In the genomic region with DNA sequence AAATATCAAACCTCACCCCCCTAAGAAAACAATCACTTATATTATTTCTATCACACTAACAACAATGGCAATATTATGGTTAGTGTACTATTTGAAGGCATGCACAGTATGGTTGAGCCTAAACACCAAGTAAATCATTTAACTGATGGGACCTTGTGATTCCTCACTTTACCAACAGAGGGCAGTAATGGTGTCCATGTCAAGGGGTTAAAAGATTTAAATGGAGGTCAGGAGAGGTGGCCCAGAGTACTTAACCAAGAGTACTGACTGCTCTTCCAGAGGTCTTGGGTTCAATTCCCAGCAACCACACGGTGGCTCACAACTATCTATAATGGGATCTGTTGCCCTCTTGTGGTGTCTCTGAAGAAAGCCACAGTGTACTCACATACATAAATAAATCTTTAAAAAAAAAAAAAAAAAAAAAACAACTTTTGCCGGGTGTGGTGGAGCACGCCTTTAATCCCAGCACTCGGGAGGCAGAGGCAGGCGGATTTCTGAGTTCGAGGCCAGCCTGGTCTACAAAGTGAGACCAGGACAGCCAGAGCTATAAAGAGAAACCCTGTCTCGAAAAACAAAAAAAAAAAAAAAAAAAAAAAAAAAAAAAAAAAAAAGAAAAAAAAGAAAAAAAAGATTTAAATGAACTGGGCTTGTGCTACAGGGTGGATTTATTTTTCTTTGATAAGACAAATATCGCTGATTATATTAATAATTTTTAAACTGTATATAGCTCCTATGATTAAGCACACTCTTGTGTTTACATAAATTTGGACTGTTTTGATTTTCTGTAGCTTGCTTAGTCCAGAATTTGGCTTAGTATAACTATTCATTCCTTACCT, we compare ENCODE assay signal across 13 mouse cellular contexts. TPM values are rescaled to one million over a fixed set of nuclear protein-coding genes. Genes with fewer than 3 reads are reported as not detected.
DNase-seq lines count a peak whose midpoint lies in the region; ATAC-seq and TF ChIP-seq lines count a peak whose summit lies in the region.
"Had no signal": no experiment of that assay in that cellular context is flagged by ENCODE, and none has a peak within 500 bp of the region (broad histone marks: within the 10 kb centered on the region; RNA-seq: fewer than 3 reads in every experiment).

No protein-coding gene starts in this region.

- H3K27ac ChIP-seq in heart, adult 2 months = peak overlapping the region; percentile 88
- H3K27ac ChIP-seq in heart, embryonic 11.5 days (ENCODE audit: low read depth, low read length) = no peak overlapping the region
- no peak overlapping the region for H3K27ac ChIP-seq in lung, embryonic 14.5 days (ENCODE audit: low read depth)
- H3K27ac ChIP-seq: limb, embryonic 15.5 days had no signal

- H3K79me2 ChIP-seq in heart, adult 2 months (replicated peaks; ENCODE audit: control insufficient read depth, insufficient read depth, low read length) = no peaks in the 10 kb centered on the region

- peaks cover 9% of the 10 kb centered on the region for H3K36me3 ChIP-seq in heart, adult 2 months (ENCODE audit: control insufficient read depth, insufficient read depth, low read length)
- no peaks in the 10 kb centered on the region for H3K36me3 ChIP-seq in heart, embryonic 11.5 days (ENCODE audit: control insufficient read depth, insufficient read depth, low read length)
- no peaks in the 10 kb centered on the region for H3K36me3 ChIP-seq in lung, embryonic 14.5 days (ENCODE audit: insufficient read depth)
- H3K36me3 ChIP-seq: heart, embryonic 12.5 days; limb, embryonic 15.5 days had no signal

- no peak overlapping the region for H3K9ac ChIP-seq in heart, adult 2 months (ENCODE audit: low read depth, low read length)
- H3K9ac ChIP-seq in heart, embryonic 11.5 days (ENCODE audit: low read depth, low read length) = no peak overlapping the region
- no peak overlapping the region for H3K9ac ChIP-seq in lung, embryonic 14.5 days
- H3K9ac ChIP-seq: heart, embryonic 12.5 days; limb, embryonic 15.5 days had no signal

- no peaks in the 10 kb centered on the region for H3K27me3 ChIP-seq in heart, adult 2 months (ENCODE audit: control insufficient read depth, insufficient read depth, low read length)
- H3K27me3 ChIP-seq in heart, embryonic 11.5 days (ENCODE audit: control insufficient read depth, insufficient read depth, low read length) = no peaks in the 10 kb centered on the region
- no peaks in the 10 kb centered on the region for H3K27me3 ChIP-seq in lung, embryonic 14.5 days (ENCODE audit: insufficient read depth, low read length)
- H3K27me3 ChIP-seq: heart, embryonic 12.5 days; limb, embryonic 15.5 days had no signal

- H3K4me3 ChIP-seq in heart, adult 2 months = no peak overlapping the region
- no peak overlapping the region for H3K4me3 ChIP-seq in heart, embryonic 11.5 days (ENCODE audit: low read depth, low read length)
- no peak overlapping the region for H3K4me3 ChIP-seq in lung, embryonic 14.5 days (ENCODE audit: low read depth, low read length)
- H3K4me3 ChIP-seq: heart, embryonic 12.5 days; limb, embryonic 15.5 days had no signal

- peak; percentile 50 for TF ChIP-seq CTCF in heart, adult 2 months (IDR thresholded peaks at IDR 0.05)
- 0 out of 2 replicates have a peak, but pooled peaks have one; percentile 16 for TF ChIP-seq CTCF in lung, embryonic 14.5 days (IDR thresholded peaks at IDR 0.05; ENCODE audit: low read depth)

- DNase-seq in heart, adult 2 months = no peak
- DNase-seq in lung, embryonic 14.5 days = no peak
- DNase-seq in lung, postnatal 4 days = no peak
- peak; percentile 83 for DNase-seq in R1 (ENCODE audit: low read depth, low spot score)
- peak; percentile 7 for DNase-seq in retina, embryonic 14.5 days (ENCODE audit: low spot score)
- DNase-seq in thymus, postnatal 14 days = no peak
- no peak for DNase-seq in adrenal gland, adult 2 months

- intact Hi-C loops in heart, adult 2 months (cut with DNase I) = loop anchor here (10.0 kb wide), 2 partner anchors 241 to 281 kb away; no protein-coding TSS in a partner anchor

- WGBS in heart, adult 2 months = 61% methylated on average over 8 of the region's 8 CpGs
- 84% methylated on average over 8 of the region's 8 CpGs for WGBS in heart, embryonic 11.5 days (ENCODE audit: insufficient replicate concordance)
- 82% methylated on average over 8 of the region's 8 CpGs for WGBS in lung, embryonic 14.5 days

- no peak overlapping the region for H3K4me2 ChIP-seq in heart, embryonic 11.5 days
- H3K4me2 ChIP-seq in lung, embryonic 14.5 days = no peak overlapping the region
- H3K4me2 ChIP-seq: limb, embryonic 15.5 days had no signal

- no peak for ATAC-seq in heart, embryonic 11.5 days (replicated peaks; ENCODE audit: insufficient number of reproducible peaks, low FRiP score, low TSS enrichment)
- ATAC-seq in lung, embryonic 14.5 days (ENCODE audit: insufficient read depth) = no peak

- peaks cover 10% of the 10 kb centered on the region for H3K4me1 ChIP-seq in heart, adult 2 months (ENCODE audit: control insufficient read depth, insufficient read depth, low read length)
- peaks cover 5% of the 10 kb centered on the region; the same call in 1 of the 2 replicates for H3K4me1 ChIP-seq in heart, embryonic 11.5 days (ENCODE audit: control insufficient read depth, insufficient read depth, low read length)
- no peaks in the 10 kb centered on the region for H3K4me1 ChIP-seq in lung, embryonic 14.5 days (ENCODE audit: insufficient read depth)
- H3K4me1 ChIP-seq: limb, embryonic 15.5 days had no signal

- TF ChIP-seq POLR2A in heart, adult 2 months (IDR thresholded peaks at IDR 0.05; ENCODE audit: insufficient read depth, low read depth, low read length) = no peak

- no peaks in the 10 kb centered on the region for H3K9me3 ChIP-seq in heart, embryonic 11.5 days (replicated peaks; ENCODE audit: control insufficient read depth, low read length)
- no peaks in the 10 kb centered on the region for H3K9me3 ChIP-seq in lung, embryonic 14.5 days (ENCODE audit: low read depth, low read length)
- H3K9me3 ChIP-seq: heart, embryonic 12.5 days; limb, embryonic 15.5 days had no signal

- TF ChIP-seq EP300 in heart, adult 2 months (IDR thresholded peaks at IDR 0.05; ENCODE audit: insufficient read depth, low read depth, low read length) = no peak

RNA-seq across cellular contexts. Expression of gene Olfr987, which starts 55.3 kb away (rescaled TPM):
- total RNA-seq in heart, adult 2 months (2021) = not detected
- polyA plus RNA-seq in heart, adult 2 months (2012; rRNA removed) = not detected in 2 replicates
- polyA plus RNA-seq in heart, embryonic 11.5 days (2014; fragmentation: Nextera tagmentation; extraction: Ambion mirVana) = not detected in 2 replicates
- not detected in 2 replicates for polyA plus RNA-seq in lung, embryonic 14.5 days (2014; fragmentation: Nextera tagmentation; extraction: Ambion mirVana)
- not detected for total RNA-seq in adrenal gland, adult 2 months (2021)
- not detected in 2 replicates for polyA plus RNA-seq in adrenal gland, adult 2 months (2012; rRNA removed)
- total RNA-seq: layer of hippocampus, adult 8-10 months; midbrain, postnatal 0 days had no signal
- polyA plus RNA-seq: heart, embryonic 12.5 days; limb, embryonic 15.5 days; midbrain, postnatal 0 days; thymus, postnatal 0 days had no signal

Comparison
In these comparisons a context has a peak if more than half of its experiments do, and no peak if none do; other contexts are left out.
1. DNase-seq: peak in R1 (single experiment) and retina, embryonic 14.5 days (single experiment); none in heart, adult 2 months (0 of 2), lung, embryonic 14.5 days (single experiment), lung, postnatal 4 days (0 of 2), thymus, postnatal 14 days (single experiment) and adrenal gland, adult 2 months (single experiment).